Mouse (Mus musculus): Measurements from ENCODE around the gene 1700029I15Rik. TPM values are rescaled to one million over a fixed set of nuclear protein-coding genes. Genes with fewer than 3 reads are reported as not detected.
A peak's percentile ranks its signal among the peaks of the same experiment; 100 is the strongest.

Gene 1700029I15Rik
- polyA plus RNA-seq, 1 experiment from 2014 or later, result 3.9 TPM

DNA sequence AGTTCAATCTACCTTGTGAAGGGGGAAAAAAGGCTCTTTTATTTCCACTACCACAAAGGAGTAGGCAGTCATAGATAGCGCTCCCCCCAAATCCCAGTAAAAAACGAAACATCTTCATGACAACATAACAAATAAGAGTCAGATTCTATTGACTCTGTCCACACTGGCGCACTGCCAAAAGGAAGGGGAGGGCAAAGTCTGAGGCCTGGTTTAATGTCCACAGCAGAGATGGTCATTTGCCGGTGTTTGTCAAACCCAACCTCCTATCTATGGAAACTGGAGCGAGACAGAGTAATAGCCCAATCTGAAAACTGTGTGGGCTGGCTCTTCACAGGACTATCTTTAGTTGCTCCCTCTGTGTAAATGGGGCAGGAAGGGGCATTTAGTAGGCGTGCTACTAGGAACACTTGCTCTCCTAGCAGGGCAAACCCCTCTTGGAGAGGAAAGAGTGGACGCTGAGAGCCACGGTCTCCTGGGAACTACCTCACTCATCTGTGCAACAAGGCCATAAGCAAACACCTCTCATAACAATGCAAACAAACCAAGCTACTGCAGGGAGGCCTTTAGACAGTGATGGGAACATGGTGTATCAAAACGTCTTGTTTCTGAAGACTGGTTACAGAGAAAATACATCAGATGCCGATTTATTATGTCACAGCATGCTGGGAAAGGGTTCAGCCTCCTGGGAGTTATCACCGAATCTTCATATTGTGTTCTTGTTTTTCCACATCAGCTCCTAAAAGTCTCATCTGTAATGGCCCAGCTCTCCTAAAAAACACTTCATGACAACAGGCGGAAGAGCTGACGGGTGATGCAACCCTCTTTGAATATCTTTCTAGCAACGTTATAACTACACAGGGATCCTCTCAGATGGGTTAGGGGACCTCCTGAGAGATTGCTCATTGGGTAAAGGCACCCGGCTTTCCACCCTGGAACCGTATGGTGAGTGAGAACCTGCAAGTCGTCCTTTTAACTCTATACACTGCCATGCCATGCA, 50.3 kb downstream of the 1700029I15Rik start:
- peaks cover 36% of the 10 kb centered on the region for H3K4me1 ChIP-seq (ENCODE audit: control insufficient read depth, insufficient read depth, low read length)
- ATAC-seq (ENCODE audit: low FRiP score, low TSS enrichment) (no peak), DNase-seq (peak; percentile 49)
- H3K4me3 ChIP-seq (replicated peaks; ENCODE audit: low read depth, low read length), result peak overlapping the region; percentile 60
- H3K27me3 ChIP-seq (ENCODE audit: control insufficient read depth, insufficient read depth, low read length), result no peaks in the 10 kb centered on the region
- H3K4me2 ChIP-seq (ENCODE audit: low read length), result peak overlapping the region; percentile 88
- peak overlapping the region; percentile 86 for H3K27ac ChIP-seq (replicated peaks; ENCODE audit: low read depth, low read length)
- H3K9me3 ChIP-seq (ENCODE audit: control insufficient read depth, low read length), result no peaks in the 10 kb centered on the region
- H3K36me3 ChIP-seq (ENCODE audit: control insufficient read depth, insufficient read depth, low read length), result no peaks in the 10 kb centered on the region
- H3K9ac ChIP-seq (replicated peaks; ENCODE audit: low read length), result peak overlapping the region; percentile 55
- WGBS, result 30% methylated on average over 17 of the region's 17 CpGs

DNA sequence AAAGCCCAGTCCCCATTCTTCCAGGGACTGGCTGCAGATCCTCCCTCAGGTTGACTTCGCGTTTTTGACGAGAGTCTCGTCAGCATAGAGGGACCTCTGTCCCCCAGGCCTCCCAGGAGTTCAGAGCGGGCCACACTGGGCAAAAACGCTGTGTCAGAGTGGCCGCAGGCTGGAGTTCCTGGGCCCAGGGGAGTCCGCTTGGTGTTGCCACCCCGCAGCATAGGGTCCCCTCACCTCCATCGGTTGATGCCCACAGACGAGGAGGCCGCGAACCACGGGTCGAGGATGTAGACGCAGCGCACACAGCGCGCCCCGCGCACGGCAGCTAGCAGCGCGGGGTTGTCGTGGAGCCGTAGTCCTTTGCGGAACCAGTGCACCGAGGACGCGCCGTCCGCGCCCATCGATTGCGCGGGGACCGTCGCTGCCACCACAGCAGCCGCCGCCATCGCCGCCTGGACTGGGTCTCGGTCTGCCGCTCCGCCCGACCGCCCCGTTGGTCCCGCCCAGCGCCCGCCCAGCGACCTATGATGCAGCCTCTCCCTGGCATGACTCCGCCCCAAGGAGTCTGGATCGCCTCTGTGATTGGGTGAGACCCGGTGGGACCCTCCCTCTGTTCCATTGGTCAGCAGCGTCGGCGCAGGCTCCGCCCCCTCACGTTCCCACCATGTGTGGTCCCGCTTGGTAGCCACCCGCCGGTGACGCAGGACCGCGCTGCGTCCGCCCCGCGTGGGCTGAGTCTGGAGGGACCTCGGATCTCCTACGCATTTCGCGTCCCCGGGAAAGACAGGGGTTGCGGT, 51.4 kb downstream of the 1700029I15Rik start, which contains the start of gene Cry2:
Gene Cry2 (minus strand): TSS at position 466 of the 797 bp plus-strand sequence.
- peak within 1 kb of the TSS; percentile 88 for H3K4me2 ChIP-seq (ENCODE audit: low read length)
- peak within 1 kb of the TSS; percentile 55 for H3K9ac ChIP-seq (replicated peaks; ENCODE audit: low read length)
- H3K4me1 ChIP-seq (ENCODE audit: control insufficient read depth, insufficient read depth, low read length), result peaks cover 36% of the 10 kb centered on the region
- peak; percentile 99 for DNase-seq
- under 1% methylated on average over 76 of the region's 76 CpGs for WGBS
- peak within 1 kb of the TSS; percentile 60 for H3K4me3 ChIP-seq (replicated peaks; ENCODE audit: low read depth, low read length)
- ATAC-seq (ENCODE audit: low FRiP score, low TSS enrichment), result peak; percentile 98
- no peaks in the 10 kb centered on the region for H3K9me3 ChIP-seq (ENCODE audit: control insufficient read depth, low read length)
- no peaks in the 10 kb centered on the region for H3K27me3 ChIP-seq (ENCODE audit: control insufficient read depth, insufficient read depth, low read length)
- no peaks in the 10 kb centered on the region for H3K36me3 ChIP-seq (ENCODE audit: control insufficient read depth, insufficient read depth, low read length)
- H3K27ac ChIP-seq (replicated peaks; ENCODE audit: low read depth, low read length), result peak within 1 kb of the TSS; percentile 71

DNA sequence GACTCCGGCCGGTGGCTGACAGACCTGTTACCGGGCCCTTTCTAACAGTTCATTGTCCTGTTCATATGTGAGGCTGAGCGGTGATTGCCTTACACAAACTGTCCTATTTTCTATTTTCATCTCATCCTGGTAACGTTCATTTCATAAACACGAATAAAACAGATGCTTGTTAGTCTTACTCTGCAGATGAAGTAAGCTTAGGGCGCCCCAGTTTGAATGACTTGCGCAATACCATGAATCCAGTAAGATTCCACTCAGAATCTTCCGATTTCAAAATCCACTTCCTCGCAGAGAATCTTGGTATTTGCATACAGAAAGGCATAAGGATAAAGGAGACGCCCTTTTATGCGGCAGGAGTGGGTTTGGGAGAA, 52.0 kb downstream of the 1700029I15Rik start:
- peak overlapping the region; percentile 60 for H3K4me3 ChIP-seq (replicated peaks; ENCODE audit: low read depth, low read length)
- peak overlapping the region; percentile 88 for H3K4me2 ChIP-seq (ENCODE audit: low read length)
- peaks cover 36% of the 10 kb centered on the region for H3K4me1 ChIP-seq (ENCODE audit: control insufficient read depth, insufficient read depth, low read length)
- H3K36me3 ChIP-seq (ENCODE audit: control insufficient read depth, insufficient read depth, low read length), result no peaks in the 10 kb centered on the region
- WGBS, result 6% methylated on average over 12 of the region's 12 CpGs
- H3K27me3 ChIP-seq (ENCODE audit: control insufficient read depth, insufficient read depth, low read length), result no peaks in the 10 kb centered on the region
- H3K27ac ChIP-seq (replicated peaks; ENCODE audit: low read depth, low read length), result peak overlapping the region; percentile 71
- DNase-seq (no peak), ATAC-seq (ENCODE audit: low FRiP score, low TSS enrichment) (no peak)
- H3K9me3 ChIP-seq (ENCODE audit: control insufficient read depth, low read length), result no peaks in the 10 kb centered on the region
- H3K9ac ChIP-seq (replicated peaks; ENCODE audit: low read length), result peak overlapping the region; percentile 46

DNA sequence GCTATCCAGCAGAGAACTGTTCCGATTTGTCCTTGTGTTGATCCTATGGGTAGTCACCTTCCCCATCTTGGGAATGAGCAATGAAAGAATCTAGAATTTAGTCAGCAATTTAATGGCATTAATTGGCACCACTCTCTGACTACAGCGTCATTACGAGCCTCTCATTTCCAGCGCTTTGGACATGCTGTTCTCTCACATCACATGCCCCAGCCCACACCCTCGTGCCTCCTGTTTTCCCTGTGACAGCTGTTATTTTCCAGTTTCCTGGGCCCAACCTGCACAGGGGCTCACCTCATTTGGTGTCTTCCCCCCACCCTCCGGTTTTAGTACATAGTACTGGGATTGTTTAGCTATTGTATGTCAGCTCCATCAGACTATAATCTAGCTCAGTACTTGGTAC, 52.7 kb downstream of the 1700029I15Rik start:
- Histone ChIP-seq H3K4me2 (ENCODE audit: low read length) (peak overlapping the region; percentile 88), H3K4me3 (replicated peaks; ENCODE audit: low read depth, low read length) (peak overlapping the region; percentile 60; the same call in 1 of the 2 replicates), H3K36me3 (ENCODE audit: control insufficient read depth, insufficient read depth, low read length) (no peaks in the 10 kb centered on the region), H3K4me1 (ENCODE audit: control insufficient read depth, insufficient read depth, low read length) (peaks cover 36% of the 10 kb centered on the region), H3K9me3 (ENCODE audit: control insufficient read depth, low read length) (no peaks in the 10 kb centered on the region), H3K27ac (replicated peaks; ENCODE audit: low read depth, low read length) (0 out of 2 replicates have a peak overlapping the region, but pooled peaks have one; percentile 71), H3K9ac (replicated peaks; ENCODE audit: low read length) (peak overlapping the region; percentile 46), H3K27me3 (ENCODE audit: control insufficient read depth, insufficient read depth, low read length) (no peaks in the 10 kb centered on the region)
- 58% methylated on average over 6 of the region's 6 CpGs for WGBS
- DNase-seq (no peak), ATAC-seq (ENCODE audit: low FRiP score, low TSS enrichment) (no peak)

Small RNAs within 50 kb of the gene (microRNA-seq; reads per million reads assigned to microRNA genes)
- gene Mir7000, result 2.5 reads per million, percentile 17 among the genes with 10 or more reads in this experiment

Other genes starting within 250 kb of the 1700029I15Rik start
- gene Pex16, start 7.9 kb upstream of the 1700029I15Rik start, polyA plus RNA-seq (2014; fragmentation: Nextera tagmentation; extraction: Ambion mirVana), result 35.4 and 41.6 TPM in 2 replicates
- 1.5 and 1.6 TPM in 2 replicates for gene Large2, start 7.7 kb upstream of the 1700029I15Rik start, polyA plus RNA-seq (2014; fragmentation: Nextera tagmentation; extraction: Ambion mirVana)
- gene Mapk8ip1, start 18.7 kb downstream of the 1700029I15Rik start, polyA plus RNA-seq (2014; fragmentation: Nextera tagmentation; extraction: Ambion mirVana), result 62.4 and 117 TPM in 2 replicates
- gene Cry2, start 51.5 kb downstream of the 1700029I15Rik start, polyA plus RNA-seq (2014; fragmentation: Nextera tagmentation; extraction: Ambion mirVana), result 33.3 and 33.9 TPM in 2 replicates
- gene Slc35c1, start 78.0 kb downstream of the 1700029I15Rik start, polyA plus RNA-seq (2014; fragmentation: Nextera tagmentation; extraction: Ambion mirVana), result 8.6 and 11.9 TPM in 2 replicates
- 25.2 and 26.1 TPM in 2 replicates for gene Chst1, start 217.2 kb downstream of the 1700029I15Rik start, polyA plus RNA-seq (2014; fragmentation: Nextera tagmentation; extraction: Ambion mirVana)

Data from midbrain, embryonic 14.5 days (tissue).